Mouse (Mus musculus) liver, embryonic 13.5 days (tissue): ENCODE results near the gene E330009J07Rik. TPM values are rescaled to one million over a fixed set of nuclear protein-coding genes. Genes with fewer than 3 reads are reported as not detected.

Experiments
- ATAC-seq: fragments of 200-750 bp; cut with Nextera tagmentation; 2 replicates; pipeline ENCODE4 v1.8.0; 2017; ENCODE audit warnings: low read depth, mild to moderate bottlenecking, moderate number of reproducible peaks, moderate library complexity
- DNase-seq: peaks from one replicate; pipeline ENCODE4 v3.0.0; 2022
- H3K27ac ChIP-seq: fragments of 300-500 bp; sonication (generic); 2 replicates; pipeline ENCODE4 v1.5.1; 2015; ENCODE audit warnings: moderate library complexity, mild to moderate bottlenecking, inconsistent platforms
- H3K27me3 ChIP-seq: fragments of 300-500 bp; sonication (generic); 2 replicates; pipeline ENCODE4 v1.6.1; 2015; ENCODE audit warnings: mild to moderate bottlenecking, inconsistent platforms
- H3K36me3 ChIP-seq: fragments of 300-500 bp; sonication (generic); 2 replicates; pipeline ENCODE4 v1.6.1; 2015; ENCODE audit warnings: mild to moderate bottlenecking, inconsistent platforms
- H3K4me1 ChIP-seq: fragments of 300-500 bp; sonication (generic); replicated peaks from 2 replicates; pipeline ENCODE4 v1.6.1; 2015; ENCODE audit warnings: inconsistent platforms
- H3K4me2 ChIP-seq: fragments of 300-500 bp; sonication (generic); 2 replicates; pipeline ENCODE4 v1.6.1; 2015; ENCODE audit warnings: inconsistent platforms, mild to moderate bottlenecking, moderate library complexity
- H3K4me3 ChIP-seq: fragments of 300-500 bp; sonication (generic); replicated peaks from 2 replicates; pipeline ENCODE4 v1.5.1; 2015; ENCODE audit warnings: mild to moderate bottlenecking, inconsistent platforms
- H3K9ac ChIP-seq: fragments of 300-500 bp; sonication (generic); 2 replicates; pipeline ENCODE4 v1.6.1; 2015; ENCODE audit warnings: mild to moderate bottlenecking, inconsistent platforms
- H3K9me3 ChIP-seq: fragments of 300-500 bp; sonication (generic); replicated peaks from 2 replicates; pipeline ENCODE4 v1.6.1; 2016; ENCODE audit warnings: inconsistent platforms
- WGBS: fragments of 180-500 bp; shearing (Covaris S2); methylation state at CpG from one replicate; pipeline ENCODE4 v1.1.7; 2015; ENCODE audit not compliant: insufficient replicate concordance; 5-methylcytosine and 5-hydroxymethylcytosine counted together
- polyA plus RNA-seq: library from polyadenylated mRNA; unstranded; fragments of >200 nt; fragmentation: Nextera tagmentation; extraction: Ambion mirVana; gene quantifications from 2 replicates; pipeline ENCODE4 v1.2.1, GENCODE M21; 2015

E330009J07Rik gene
- polyA plus RNA-seq, 1 experiment from 2014 or later, result 0.98 TPM

DNA sequence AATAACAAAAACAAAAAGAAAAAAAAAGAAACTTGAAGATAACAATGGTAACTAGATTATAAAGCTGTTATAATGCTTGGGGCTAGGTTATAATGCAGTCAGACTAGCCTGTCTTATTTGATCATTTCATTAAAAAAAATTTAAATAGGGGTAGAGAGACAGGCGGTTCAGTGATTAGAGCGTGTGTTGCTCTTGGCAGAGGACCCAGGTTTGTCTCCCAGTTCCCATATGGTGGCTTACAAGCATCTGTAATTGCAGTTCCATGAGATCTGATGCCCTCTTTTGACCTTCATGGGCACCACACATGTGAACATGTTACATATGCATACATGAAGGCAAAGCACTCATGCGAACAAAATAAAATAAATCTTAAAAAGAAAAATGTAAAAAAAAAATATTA lies 5.3 kb upstream of the E330009J07Rik start:
- Histone ChIP-seq H3K27ac (no peak overlapping the region), H3K4me3 (no peak overlapping the region), H3K27me3 (peaks cover 37% of the 10 kb centered on the region), H3K4me1 (peaks cover 2% of the 10 kb centered on the region), H3K9ac (no peak overlapping the region), H3K4me2 (no peak overlapping the region), H3K9me3 (no peaks in the 10 kb centered on the region), H3K36me3 (no peaks in the 10 kb centered on the region)
- 58% methylated on average over 3 of the region's 3 CpGs for WGBS
- ATAC-seq (no peak), DNase-seq (no peak)

DNA sequence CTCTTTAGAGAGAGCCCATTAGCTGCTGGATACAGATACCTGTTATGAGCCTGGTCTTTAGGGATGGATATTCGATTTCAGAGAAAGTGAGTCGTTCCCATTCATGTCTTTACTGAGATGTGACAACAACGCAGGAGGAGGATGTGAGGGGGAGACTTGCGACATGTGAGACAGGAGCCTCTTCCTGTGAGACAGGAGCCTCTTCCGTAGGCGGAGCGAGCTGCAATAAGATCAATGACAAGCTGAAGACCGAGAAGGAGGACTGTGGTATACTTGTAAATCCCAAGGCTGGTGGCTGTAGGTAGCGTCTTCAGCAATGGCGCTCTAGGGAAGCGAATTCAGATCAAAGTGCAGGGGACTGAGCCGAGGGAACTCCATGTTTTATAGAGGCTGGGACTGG lies 3.8 kb upstream of the E330009J07Rik start:
- WGBS, result 14% methylated on average over 12 of the region's 12 CpGs
- H3K9me3 ChIP-seq, result no peaks in the 10 kb centered on the region
- peaks cover 17% of the 10 kb centered on the region for H3K4me1 ChIP-seq
- DNase-seq (no peak), ATAC-seq (no peak)
- peaks cover 53% of the 10 kb centered on the region for H3K27me3 ChIP-seq
- no peak overlapping the region for H3K27ac ChIP-seq
- H3K36me3 ChIP-seq, result no peaks in the 10 kb centered on the region
- H3K4me2 ChIP-seq, result no peak overlapping the region
- no peak overlapping the region for H3K4me3 ChIP-seq
- no peak overlapping the region for H3K9ac ChIP-seq

DNA sequence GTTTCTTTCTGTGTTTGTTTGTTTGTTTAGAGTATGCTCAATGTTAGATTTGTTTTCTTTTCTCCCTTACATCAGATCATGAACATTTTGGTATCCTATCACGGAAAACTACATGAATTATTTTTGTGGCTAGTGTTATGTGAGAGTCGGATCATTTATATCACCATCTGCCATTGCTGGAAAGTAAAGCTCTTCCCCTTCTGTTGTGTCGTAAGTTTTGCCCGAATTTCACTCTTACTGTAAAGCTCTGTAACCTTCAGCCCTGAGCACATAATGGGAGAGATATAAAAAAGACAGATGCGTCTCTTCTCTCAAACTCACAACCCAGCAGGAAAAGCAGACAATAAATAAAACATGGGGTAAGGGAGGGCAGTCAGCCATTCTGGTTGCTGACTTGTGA lies 3.0 kb upstream of the E330009J07Rik start, which contains the start of gene Wee2:
Gene Wee2, plus strand, starts transcription at position 153 of the 400 bp plus-strand sequence.
- Histone ChIP-seq H3K9me3 (no peaks in the 10 kb centered on the region), H3K4me2 (no peak within 1 kb of the TSS), H3K27me3 (peaks cover 61% of the 10 kb centered on the region), H3K4me1 (peaks cover 17% of the 10 kb centered on the region), H3K27ac (no peak within 1 kb of the TSS), H3K9ac (no peak within 1 kb of the TSS), H3K36me3 (no peaks in the 10 kb centered on the region), H3K4me3 (no peak within 1 kb of the TSS)
- ATAC-seq (no peak), DNase-seq (no peak)
- WGBS, result 65% methylated on average over 5 of the region's 5 CpGs

DNA sequence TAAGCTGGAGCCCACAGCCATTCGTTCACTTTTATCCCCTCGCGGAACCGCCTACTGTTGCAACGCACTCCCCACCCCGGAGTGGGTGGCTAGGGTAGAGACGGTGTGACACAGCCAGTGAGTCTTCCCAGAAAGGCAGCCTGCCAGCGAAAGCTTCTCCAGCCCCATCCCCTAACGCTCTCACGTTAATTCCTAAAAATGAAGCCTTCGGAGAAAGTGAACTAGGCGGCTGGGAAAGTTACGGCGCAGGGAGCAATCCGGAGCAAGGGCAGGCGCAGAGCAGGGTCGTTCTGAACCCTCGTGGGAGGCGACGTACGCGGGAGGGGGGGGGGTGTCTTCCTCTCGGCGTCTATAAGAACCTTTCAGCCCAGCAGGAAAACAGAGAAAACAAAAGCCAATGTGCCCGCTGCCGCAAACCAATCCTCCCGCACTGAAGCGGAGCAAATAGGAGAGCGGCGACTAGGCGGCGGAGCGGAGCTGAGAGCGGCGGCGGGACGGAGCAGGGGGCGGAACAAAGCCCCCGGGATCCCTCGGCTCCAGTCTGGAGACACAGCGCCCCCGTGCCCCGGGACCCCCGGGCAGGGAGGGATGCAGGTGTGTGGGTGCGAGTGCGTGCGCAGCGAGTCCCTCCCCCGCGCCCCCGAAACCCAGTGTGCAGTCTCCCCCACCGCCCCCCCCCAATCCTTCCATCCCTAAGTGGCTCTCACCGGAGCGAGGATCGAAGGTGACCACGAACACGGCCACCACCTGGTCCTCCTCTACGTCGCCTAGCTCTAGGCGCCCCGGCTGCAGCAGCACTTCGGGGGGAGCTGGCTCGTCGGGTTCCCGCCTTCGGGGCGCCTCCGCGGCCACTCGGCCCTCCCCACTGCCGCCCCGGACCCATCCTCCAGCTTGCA lies 536 bp downstream of the E330009J07Rik start:
- no peak overlapping the region for H3K27ac ChIP-seq
- H3K9ac ChIP-seq, result peak overlapping the region; percentile 74
- H3K4me3 ChIP-seq, result peak overlapping the region; percentile 67
- peak; percentile 55 for ATAC-seq
- WGBS, result under 1% methylated on average over 67 of the region's 72 CpGs
- no peaks in the 10 kb centered on the region for H3K9me3 ChIP-seq
- peak overlapping the region; percentile 92 for H3K4me2 ChIP-seq
- no peak for DNase-seq
- H3K27me3 ChIP-seq, result peaks cover 56% of the 10 kb centered on the region
- H3K36me3 ChIP-seq, result no peaks in the 10 kb centered on the region
- H3K4me1 ChIP-seq, result peaks cover 17% of the 10 kb centered on the region

DNA sequence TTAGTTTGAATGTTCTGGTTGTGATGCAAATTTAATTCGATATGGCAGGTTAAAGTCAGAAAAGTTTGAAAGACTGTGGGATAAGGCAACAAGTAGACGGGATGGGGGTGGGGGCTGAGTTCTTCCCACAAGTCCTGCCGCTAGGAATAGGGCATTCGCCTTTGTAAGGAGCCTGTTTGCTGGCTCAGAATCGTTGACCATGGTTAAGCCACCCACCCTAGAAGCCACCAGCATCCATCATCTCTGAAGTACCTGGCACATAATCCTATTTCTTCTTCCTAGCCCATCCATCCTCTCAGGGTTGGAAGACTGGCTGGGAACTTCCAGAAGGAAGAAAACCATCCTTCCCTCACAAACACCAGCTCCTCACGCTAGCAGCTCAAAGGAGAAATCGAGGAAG lies 1.2 kb downstream of the E330009J07Rik start:
- peak overlapping the region; percentile 92 for H3K4me2 ChIP-seq
- no peak for ATAC-seq
- H3K9ac ChIP-seq, result 0 out of 2 replicates have a peak overlapping the region, but pooled peaks have one; percentile 74
- H3K4me1 ChIP-seq, result peaks cover 21% of the 10 kb centered on the region
- WGBS, result 21% methylated on average over 7 of the region's 7 CpGs
- H3K36me3 ChIP-seq, result no peaks in the 10 kb centered on the region
- H3K27ac ChIP-seq, result no peak overlapping the region
- H3K9me3 ChIP-seq, result no peaks in the 10 kb centered on the region
- H3K27me3 ChIP-seq, result peaks cover 51% of the 10 kb centered on the region
- H3K4me3 ChIP-seq, result peak overlapping the region; percentile 67
- DNase-seq, result no peak

GRCm38 (mm10) chr6:40432346-40433275 lies 3.3 kb downstream of the E330009J07Rik start:
- no peaks in the 10 kb centered on the region for H3K9me3 ChIP-seq
- H3K9ac ChIP-seq, result no peak overlapping the region
- 59% methylated on average over 17 of the region's 17 CpGs for WGBS
- H3K27me3 ChIP-seq, result peaks cover 41% of the 10 kb centered on the region
- H3K4me3 ChIP-seq, result no peak overlapping the region
- ATAC-seq (no peak), DNase-seq (no peak)
- no peaks in the 10 kb centered on the region for H3K36me3 ChIP-seq
- H3K4me2 ChIP-seq, result no peak overlapping the region
- peaks cover 24% of the 10 kb centered on the region for H3K4me1 ChIP-seq
- no peak overlapping the region for H3K27ac ChIP-seq

DNA sequence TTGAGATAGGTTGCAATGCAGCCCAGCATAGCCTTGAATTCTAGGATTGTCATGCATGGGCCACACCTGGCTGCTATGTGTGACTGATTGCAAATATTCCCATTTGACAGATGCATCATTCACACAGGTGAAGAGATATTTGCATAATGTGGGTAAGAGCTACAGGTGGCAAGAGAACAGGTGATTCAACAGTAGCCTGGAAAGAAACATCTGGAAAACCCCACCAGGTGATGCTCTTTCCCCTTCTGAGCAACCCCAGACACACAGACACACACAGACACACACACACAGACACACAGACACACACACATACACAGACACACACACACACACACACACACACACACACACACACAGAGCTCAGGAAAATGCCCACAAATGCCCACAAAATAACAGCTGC lies 4.1 kb downstream of the E330009J07Rik start:
- H3K27me3 ChIP-seq, result peaks cover 34% of the 10 kb centered on the region
- no peak for ATAC-seq
- no peak overlapping the region for H3K27ac ChIP-seq
- no peaks in the 10 kb centered on the region for H3K9me3 ChIP-seq
- H3K4me2 ChIP-seq, result no peak overlapping the region
- peaks cover 24% of the 10 kb centered on the region for H3K4me1 ChIP-seq
- H3K4me3 ChIP-seq, result no peak overlapping the region
- no peaks in the 10 kb centered on the region for H3K36me3 ChIP-seq
- no peak for DNase-seq
- H3K9ac ChIP-seq, result no peak overlapping the region

- no peak overlapping the region for H3K4me3 ChIP-seq
- H3K9ac ChIP-seq, result no peak overlapping the region
- H3K4me2 ChIP-seq, result no peak overlapping the region
- H3K27me3 ChIP-seq, result peaks cover 31% of the 10 kb centered on the region
- 28% methylated on average over 4 of the region's 4 CpGs for WGBS
- peaks cover 22% of the 10 kb centered on the region for H3K4me1 ChIP-seq
- no peak for DNase-seq
- ATAC-seq, result no peak
- H3K27ac ChIP-seq, result no peak overlapping the region
- no peaks in the 10 kb centered on the region for H3K9me3 ChIP-seq
- H3K36me3 ChIP-seq, result no peaks in the 10 kb centered on the region
Observed at GRCm38 (mm10) chr6:40431356-40431755, 4.6 kb downstream of the E330009J07Rik start.

GRCm38 (mm10) chr6:40430878-40431277 lies 5.1 kb downstream of the E330009J07Rik start:
- WGBS, result 54% methylated on average over 3 of the region's 3 CpGs
- ATAC-seq (no peak), DNase-seq (no peak)
- no peaks in the 10 kb centered on the region for H3K9me3 ChIP-seq
- H3K27me3 ChIP-seq, result peaks cover 26% of the 10 kb centered on the region
- H3K27ac ChIP-seq, result no peak overlapping the region
- no peaks in the 10 kb centered on the region for H3K36me3 ChIP-seq
- no peak overlapping the region for H3K9ac ChIP-seq
- peaks cover 18% of the 10 kb centered on the region for H3K4me1 ChIP-seq
- no peak overlapping the region for H3K4me3 ChIP-seq
- no peak overlapping the region for H3K4me2 ChIP-seq

DNA sequence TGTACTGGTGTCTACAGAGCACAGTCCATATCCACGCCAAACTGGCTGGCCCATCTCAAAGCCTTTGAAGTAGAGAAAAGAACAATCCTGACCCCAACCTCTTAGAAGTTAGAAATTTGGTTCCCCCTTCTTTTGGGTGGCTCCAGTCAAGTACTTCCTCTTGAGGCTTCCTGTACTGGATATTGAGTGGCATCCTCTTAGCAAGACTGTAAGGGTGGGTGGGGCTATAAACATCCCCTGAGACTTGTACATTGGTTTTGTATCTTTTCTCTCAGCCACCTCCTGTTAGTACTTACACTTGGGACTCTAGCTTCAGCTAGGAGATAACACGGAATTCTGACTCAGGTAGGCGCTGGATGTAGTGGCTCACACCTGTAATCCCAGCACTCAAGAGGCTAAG lies 5.7 kb downstream of the E330009J07Rik start:
- H3K9me3 ChIP-seq, result no peaks in the 10 kb centered on the region
- ATAC-seq (no peak), DNase-seq (no peak)
- H3K4me3 ChIP-seq, result no peak overlapping the region
- H3K9ac ChIP-seq, result no peak overlapping the region
- no peaks in the 10 kb centered on the region for H3K36me3 ChIP-seq
- WGBS, result 50% methylated on average over 3 of the region's 3 CpGs
- H3K4me2 ChIP-seq, result no peak overlapping the region
- H3K27me3 ChIP-seq, result peaks cover 20% of the 10 kb centered on the region
- H3K27ac ChIP-seq, result no peak overlapping the region
- H3K4me1 ChIP-seq, result peaks cover 12% of the 10 kb centered on the region

DNA sequence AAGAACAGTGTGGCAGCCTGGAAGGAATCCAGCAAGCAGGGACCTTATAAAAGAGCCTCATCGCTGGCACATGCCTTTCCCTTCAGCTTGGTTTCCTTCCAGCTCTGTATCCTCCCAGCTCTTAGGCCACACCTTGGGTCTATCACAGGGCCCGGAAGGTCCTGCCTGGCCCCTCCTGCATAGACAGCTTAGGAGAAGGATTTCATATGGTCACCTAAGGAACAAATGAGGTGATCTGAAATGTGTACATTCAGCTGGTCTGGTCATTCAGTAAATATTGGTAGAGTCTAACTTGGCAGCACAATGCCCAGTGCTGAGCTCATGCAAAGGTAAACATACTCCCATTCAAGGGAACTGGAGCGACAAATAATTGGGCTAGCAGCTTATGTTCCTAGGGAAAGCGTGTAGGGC lies 6.4 kb downstream of the E330009J07Rik start:
- 63% methylated on average over 4 of the region's 4 CpGs for WGBS
- DNase-seq, result no peak
- Histone ChIP-seq H3K27me3 (peaks cover 12% of the 10 kb centered on the region), H3K9ac (no peak overlapping the region), H3K4me1 (peaks cover 6% of the 10 kb centered on the region; the same call in 1 of the 2 replicates), H3K9me3 (no peaks in the 10 kb centered on the region), H3K4me3 (no peak overlapping the region), H3K4me2 (no peak overlapping the region), H3K27ac (no peak overlapping the region), H3K36me3 (no peaks in the 10 kb centered on the region)
- no peak for ATAC-seq
